Mouse (Mus musculus) kidney, adult 18-20 months (tissue): ENCODE measurements at regions not wholly inside any gene's neighbourhood (a gene's known extent, or its start where the extent isn't known, plus 50 kb on each side); places are given as distances from the start of the nearest gene placed in this dataset.

Source experiments
- DNase-seq: peaks from one replicate; pipeline ENCODE4 v3.0.0; 2021

DNA sequence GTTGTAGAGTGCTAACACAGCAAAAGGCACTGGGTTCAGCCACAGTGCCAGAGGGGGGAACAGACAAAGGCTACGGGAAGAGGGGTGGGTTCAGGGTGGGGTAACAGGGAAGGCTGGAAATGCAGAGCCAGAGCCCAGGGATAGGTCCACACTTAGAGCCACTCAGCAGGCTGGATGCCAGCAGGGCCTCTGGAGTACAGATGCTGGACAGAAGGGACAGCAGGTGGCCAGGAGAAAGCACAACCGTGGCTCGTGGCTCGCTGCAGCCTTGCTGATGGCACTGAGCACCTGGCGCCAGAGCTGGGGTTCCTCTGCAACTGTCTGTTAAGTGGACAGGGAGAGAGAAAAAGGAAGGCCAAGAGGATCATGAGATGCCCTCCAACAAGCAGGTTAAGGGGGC is 174.2 kb downstream of the Mroh4 start:
- DNase-seq = no peak

DNA sequence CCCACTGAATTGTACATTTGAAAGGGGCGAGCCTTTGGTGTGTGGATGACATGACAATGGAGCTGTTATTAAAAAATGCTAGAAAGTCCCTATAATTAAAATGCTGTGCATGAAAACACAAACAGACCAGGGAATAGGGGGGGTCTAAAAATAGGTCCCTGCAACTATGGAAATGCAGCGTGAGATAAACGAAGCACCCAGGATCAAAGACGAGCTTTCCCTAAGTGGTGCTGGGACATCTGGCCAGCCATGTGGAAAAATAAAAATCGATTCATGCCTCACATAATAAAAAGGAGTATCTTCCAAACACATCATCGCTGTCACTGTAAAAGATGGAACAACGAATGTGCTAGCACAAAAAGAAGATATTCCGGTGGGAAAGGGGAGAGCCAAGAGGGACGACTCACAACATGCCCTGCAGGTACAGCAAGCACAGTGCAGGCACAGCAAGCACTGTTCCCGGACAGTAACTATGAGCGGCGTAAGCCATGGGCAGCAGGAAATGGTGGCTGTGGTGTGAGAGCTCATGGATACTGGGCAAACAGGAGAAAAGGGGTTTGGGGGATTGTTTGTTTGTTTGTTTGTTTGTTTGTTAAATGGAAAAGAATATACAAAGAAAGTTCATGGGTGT is 176.7 kb downstream of the Mroh4 start:
- DNase-seq = no peak

- DNase-seq = no peak
Observed at GRCm38 (mm10) chr15:74458940-74459339, 177.2 kb downstream of the Mroh4 start.

DNA sequence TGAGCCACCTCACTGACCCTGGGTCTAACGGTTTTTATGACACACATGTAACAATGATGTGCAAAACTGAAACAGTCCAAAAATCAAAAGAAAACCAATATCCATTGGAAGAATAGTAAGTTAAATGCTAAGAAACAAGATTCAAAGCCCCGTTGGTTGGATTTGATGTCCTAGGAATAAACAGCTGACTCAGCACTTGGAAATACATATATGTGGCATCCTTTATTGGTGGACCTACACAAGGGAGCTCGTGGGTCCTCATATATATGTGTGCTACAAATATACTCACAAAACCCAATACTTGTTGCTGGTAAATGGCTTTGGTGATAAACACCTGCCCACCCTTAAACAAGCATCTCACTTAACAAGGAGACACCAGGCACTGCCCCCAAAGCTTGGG is 178.2 kb downstream of the Mroh4 start:
- no peak for DNase-seq

- no peak for DNase-seq
Observed at GRCm38 (mm10) chr15:74456675-74457040, 179.5 kb downstream of the Mroh4 start.

DNA sequence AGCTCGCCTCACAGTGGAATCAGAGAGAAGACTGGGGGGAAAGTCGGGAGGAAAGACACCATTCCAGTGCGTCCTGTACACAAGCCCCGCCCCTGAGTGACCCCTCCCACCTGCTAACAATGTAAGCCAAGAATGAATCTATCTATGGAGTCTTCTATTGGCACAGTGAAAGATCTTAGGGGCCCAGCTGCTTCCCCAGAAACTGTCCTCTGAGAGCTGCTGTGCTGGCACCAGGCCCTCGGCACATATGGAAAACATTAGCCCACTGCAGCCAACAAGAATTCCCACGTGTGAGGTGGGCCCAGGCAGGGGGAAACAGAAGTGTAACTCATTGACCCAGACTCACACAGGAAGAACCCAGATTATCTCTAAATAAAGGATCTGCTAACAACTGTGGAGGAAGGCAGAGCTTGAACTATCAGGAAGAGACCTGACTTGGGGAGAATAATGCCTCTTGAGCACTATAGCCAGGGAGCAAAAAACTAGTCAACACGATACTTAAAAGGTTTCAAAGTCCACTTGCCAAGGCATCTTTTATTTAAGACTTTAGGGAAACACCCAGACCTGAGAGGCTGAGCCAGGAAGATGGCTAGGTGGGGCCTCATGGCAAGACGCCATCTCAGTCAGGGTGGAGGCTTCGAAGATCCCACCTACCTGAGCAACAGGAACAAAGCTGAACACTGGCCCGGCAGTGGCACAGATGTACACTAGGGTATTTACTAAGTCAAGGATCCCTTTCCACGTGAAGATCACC is 180.1 kb downstream of the Mroh4 start:
- no peak for DNase-seq

DNA sequence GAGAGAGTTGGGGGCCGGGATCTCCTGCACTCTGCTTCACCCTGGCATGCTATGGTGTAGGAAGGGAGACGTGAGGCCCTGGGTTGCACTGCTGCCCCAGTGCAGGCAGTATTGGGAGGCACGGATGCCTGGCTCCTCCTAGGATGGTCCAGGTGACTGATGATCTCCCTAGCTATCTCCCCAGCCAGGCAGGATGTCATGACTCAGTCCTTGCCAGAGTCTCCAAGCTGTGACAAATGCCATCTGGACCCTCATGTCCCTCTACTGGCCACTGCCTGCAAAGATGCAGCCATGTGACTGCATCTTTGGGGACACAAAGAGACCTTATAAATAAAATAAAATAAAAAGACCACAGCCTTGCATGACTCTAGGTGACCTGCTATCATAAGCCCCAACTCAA is 181.6 kb downstream of the Mroh4 start:
- DNase-seq = no peak

DNA sequence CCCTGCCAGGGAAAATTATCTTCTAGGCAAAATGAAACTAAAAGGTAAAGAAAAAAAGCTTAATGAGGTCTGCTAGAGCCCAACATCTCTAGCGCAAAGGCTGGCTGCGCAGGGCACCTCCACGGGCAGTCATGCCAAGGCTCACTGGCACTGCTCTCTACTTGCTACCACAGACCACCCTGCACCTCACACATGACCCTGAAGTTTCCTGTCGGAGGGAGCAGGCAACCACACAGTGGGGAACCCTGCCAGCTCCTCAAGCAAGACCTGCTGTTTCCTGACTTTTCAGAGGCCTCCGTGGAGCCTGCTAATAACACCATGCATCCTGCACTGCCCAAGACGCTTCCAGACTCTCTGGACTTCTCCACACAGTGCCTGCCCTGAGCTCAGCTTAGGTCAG is 182.3 kb downstream of the Mroh4 start:
- DNase-seq = no peak

DNA sequence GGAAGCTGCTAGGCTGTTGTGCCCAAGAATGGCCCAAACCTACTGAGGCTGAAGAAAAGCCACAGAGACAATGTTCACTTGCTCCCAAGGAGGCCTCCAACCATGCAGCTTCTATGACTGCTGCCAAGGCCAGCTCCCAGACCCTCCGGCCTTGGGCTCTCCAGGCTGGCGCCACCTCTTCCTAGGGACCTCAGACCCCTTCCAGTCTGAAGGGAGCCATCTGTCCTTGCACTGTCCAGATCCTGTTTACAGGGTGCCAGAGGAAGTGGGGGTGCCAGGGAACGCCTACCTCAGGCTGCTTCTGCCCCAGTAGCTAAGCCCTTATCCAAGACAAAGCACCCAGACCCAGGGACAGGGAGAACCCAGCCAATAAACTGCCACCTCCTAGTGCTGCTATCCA is 183.7 kb downstream of the Mroh4 start:
- no peak for DNase-seq

- DNase-seq = no peak
Observed at GRCm38 (mm10) chr15:74441889-74442288, 194.3 kb downstream of the Mroh4 start.

GRCm38 (mm10) chr15:74426989-74427388 is 209.2 kb downstream of the Mroh4 start:
- DNase-seq = no peak

- no peak for DNase-seq
Observed at GRCm38 (mm10) chr15:74423001-74423400, 213.2 kb downstream of the Mroh4 start.

DNA sequence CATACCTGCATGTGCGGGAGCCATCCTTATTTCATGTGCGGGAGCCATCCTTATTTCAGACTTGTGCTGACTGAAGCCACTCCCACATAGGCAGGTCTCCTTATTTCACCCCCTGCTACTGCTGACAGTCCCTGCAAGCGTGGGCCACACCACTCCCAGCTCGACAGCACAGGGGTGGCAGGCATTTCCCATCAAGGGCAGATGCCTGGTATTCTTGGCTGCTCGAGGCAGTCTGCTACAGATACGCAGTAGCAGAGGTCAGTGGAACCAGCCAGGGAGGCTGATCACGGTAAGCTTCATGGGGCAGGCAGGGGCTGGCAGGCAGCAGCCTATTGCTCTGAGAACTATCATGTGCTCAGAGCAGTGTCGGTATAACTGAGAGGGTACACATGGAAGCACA is 215.6 kb downstream of the Mroh4 start:
- DNase-seq = no peak

DNA sequence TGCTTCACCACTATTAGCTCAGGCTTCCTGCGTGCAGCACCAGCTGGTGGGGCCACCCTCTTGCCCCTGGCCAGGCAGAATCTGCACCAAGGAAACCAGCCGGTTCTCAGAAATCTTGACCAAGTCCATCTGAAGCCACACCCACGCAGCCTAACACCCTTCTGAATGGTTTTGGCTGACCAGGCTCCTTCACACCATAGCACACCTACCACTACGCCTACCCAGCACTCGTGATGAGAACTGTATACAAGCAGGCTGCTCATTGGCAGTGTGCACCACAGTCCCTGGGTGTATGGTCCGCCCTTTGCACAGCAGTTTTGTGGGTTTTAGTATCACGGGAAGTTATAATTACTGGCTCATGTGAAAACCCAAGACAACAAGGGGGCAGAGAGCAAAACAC is 217.5 kb downstream of the Mroh4 start:
- DNase-seq = no peak

GRCm38 (mm10) chr15:74413217-74413616 is 222.9 kb downstream of the Mroh4 start:
- DNase-seq = no peak

- no peak for DNase-seq
Observed at GRCm38 (mm10) chr15:74412261-74412660, 223.9 kb downstream of the Mroh4 start.

DNA sequence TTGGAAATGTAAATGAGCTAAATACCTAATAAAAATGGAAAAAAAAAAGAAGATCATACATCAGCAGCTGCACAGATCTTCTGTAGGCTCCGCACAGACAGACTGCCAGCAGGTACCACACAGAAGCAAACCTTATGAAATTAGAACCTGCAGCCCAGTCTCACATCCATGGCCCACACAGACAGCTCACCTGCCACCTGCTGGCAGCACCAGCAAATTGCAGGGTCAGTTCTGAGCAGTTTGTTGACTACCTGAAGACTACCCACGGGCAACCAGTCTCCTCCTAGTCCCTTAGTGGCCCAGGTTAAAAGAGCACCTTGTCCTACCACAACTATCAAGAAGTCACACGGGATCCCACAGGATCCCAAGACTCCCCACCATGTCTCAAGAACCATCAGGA is 225.1 kb downstream of the Mroh4 start:
- peak; percentile 13 for DNase-seq

DNA sequence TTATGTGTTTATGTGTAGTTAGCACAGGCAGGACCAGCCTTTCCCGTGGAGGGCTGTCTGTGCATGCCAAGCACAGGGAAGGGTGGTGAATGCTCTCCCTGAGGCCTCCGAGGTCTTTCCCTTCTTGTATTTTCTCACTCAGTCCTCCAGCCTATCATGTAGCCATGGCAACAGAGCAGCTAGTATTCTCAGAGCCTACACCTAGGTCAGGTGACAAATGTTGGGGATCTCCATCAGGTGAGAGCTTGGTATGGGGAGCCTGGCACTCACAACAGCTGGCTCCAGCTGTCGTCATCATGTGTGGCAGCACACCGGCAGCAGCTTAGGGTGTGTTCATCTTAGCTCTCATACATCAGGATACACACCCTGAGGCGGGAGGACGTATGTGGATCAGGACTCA is 231.3 kb downstream of the Mroh4 start:
- DNase-seq = no peak

- DNase-seq = no peak
Observed at GRCm38 (mm10) chr15:74401275-74401674, 234.9 kb downstream of the Mroh4 start.

GRCm38 (mm10) chr15:74396029-74396428 is 240.1 kb downstream of the Mroh4 start:
- DNase-seq = no peak

DNA sequence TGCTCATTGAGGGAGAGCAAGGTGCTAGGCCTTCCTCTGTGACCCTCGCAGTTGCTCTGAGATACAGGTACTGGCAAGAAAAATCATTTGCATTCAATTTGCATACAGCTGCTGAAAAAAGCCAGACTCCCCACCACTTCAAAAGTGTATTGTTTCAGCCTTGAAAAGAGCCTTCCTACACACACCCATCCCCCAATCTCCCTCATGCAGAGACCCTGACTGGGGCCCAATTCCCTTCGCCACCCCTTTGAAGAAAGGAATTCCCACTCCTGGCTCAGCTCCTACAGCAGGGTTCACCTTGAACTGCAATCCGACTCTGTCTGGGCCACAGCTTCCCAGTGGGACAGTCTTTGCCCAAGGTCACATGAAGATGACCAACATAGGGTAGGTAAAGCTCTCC is 248.6 kb downstream of the Mroh4 start:
- DNase-seq = no peak

GRCm38 (mm10) chr15:74382556-74382955 is 253.6 kb downstream of the Mroh4 start:
- DNase-seq = peak; percentile 5

DNA sequence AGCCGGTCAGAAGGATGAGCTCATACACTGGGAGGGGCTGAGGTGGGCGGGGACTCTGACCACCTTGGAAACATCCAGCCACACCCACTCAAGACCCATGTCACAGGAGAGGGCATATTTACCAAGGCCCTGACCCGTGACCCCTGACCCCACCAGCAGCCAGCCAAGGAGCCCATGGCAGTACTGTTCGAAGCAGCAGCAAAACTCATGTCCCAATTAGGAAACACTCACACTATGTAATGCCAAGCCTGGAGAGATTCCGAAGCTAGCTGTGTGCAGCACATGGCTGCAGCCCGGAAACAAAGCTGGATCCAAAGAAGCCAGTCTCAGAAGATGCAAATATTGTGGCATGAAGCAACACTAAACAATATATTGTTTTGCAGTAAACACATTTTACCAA is 256.8 kb downstream of the Mroh4 start:
- DNase-seq = no peak

- no peak for DNase-seq
Observed at GRCm38 (mm10) chr15:74369461-74369860, 266.7 kb downstream of the Mroh4 start.

- DNase-seq = no peak
Observed at GRCm38 (mm10) chr15:74347911-74348310, 288.2 kb downstream of the Mroh4 start.
